Mouse (Mus musculus) testis, postnatal 14 days (tissue): ENCODE data around the gene Lbp.

Experiments
- DNase-seq: peaks from one replicate; pipeline ENCODE4 v3.0.0; 2021; ENCODE audit warnings: low spot score

Lbp gene

GRCm38 (mm10) chr2:158361678-158362320, 55.5 kb downstream of the Lbp start:
- DNase-seq, result no peak

- DNase-seq, result no peak
Observed at GRCm38 (mm10) chr2:158364175-158364574, 57.9 kb downstream of the Lbp start.

- no peak for DNase-seq
Observed at GRCm38 (mm10) chr2:158365099-158365850, 59.0 kb downstream of the Lbp start.

GRCm38 (mm10) chr2:158367654-158368053, 61.4 kb downstream of the Lbp start:
- no peak for DNase-seq

- no peak for DNase-seq
Observed at GRCm38 (mm10) chr2:158368313-158368712, 62.0 kb downstream of the Lbp start.

- no peak for DNase-seq
Observed at GRCm38 (mm10) chr2:158369474-158370172, 63.3 kb downstream of the Lbp start.

GRCm38 (mm10) chr2:158370173-158370550, 63.9 kb downstream of the Lbp start:
- no peak for DNase-seq

- DNase-seq, result no peak
Observed at GRCm38 (mm10) chr2:158373061-158373460, 66.8 kb downstream of the Lbp start.

GRCm38 (mm10) chr2:158373516-158373915, 67.2 kb downstream of the Lbp start:
- no peak for DNase-seq

- peak; percentile 68 for DNase-seq
Observed at GRCm38 (mm10) chr2:158375443-158376122, 69.3 kb downstream of the Lbp start, which contains the start of gene Snhg11. Gene Snhg11 (plus strand): TSS chr2:158375638.

- no peak for DNase-seq
Observed at GRCm38 (mm10) chr2:158376123-158376687, 69.9 kb downstream of the Lbp start.

GRCm38 (mm10) chr2:158376798-158377197, 70.5 kb downstream of the Lbp start:
- DNase-seq, result no peak

GRCm38 (mm10) chr2:158377811-158378210, 71.5 kb downstream of the Lbp start:
- no peak for DNase-seq

GRCm38 (mm10) chr2:158379354-158380078, 73.2 kb downstream of the Lbp start:
- DNase-seq, result no peak
